Mouse (Mus musculus) small intestine, adult 2 months (tissue): ENCODE results near the gene Syne1.

Source experiments
- CTCF ChIP-seq: fragments of 200-500 bp; IDR thresholded peaks from 2 replicates; pipeline ENCODE4 v1.5.1; 2012; ENCODE audit warnings: low read depth, mild to moderate bottlenecking, control low read depth, inconsistent platforms, low read length, moderate library complexity, mixed read lengths; ENCODE audit not compliant: insufficient replicate concordance, insufficient read length; ENCODE audit errors: extremely low read depth
- POLR2A ChIP-seq: fragments of 200-500 bp; IDR thresholded peaks from 2 replicates; pipeline ENCODE4 v1.6.1; 2012; ENCODE audit warnings: low read depth, mild to moderate bottlenecking, control low read depth, inconsistent platforms, low read length, moderate library complexity

- TF ChIP-seq CTCF (no peak), POLR2A (no peak)
These were observed 45.3 kb upstream of the Syne1 start for GRCm38 (mm10) chr10:5596559-5596958.
